Mouse (Mus musculus): ENCODE measurements around the gene Gm21985. TPM values are rescaled to one million over a fixed set of nuclear protein-coding genes. Genes with fewer than 3 reads are reported as not detected.

The Gm21985 gene
- total and polyA plus RNA-seq, 3 experiments: 0.51 TPM; not detected in 2

GRCm38 (mm10) chr2:112272909-112273308, 6.8 kb downstream of the Gm21985 start:
- no peak for DNase-seq (ENCODE audit: extremely low read depth)
- Histone ChIP-seq H3K36me3 (replicated peaks in 1 of 2; ENCODE audit: control insufficient read depth in 1 of 2, insufficient read depth in 1 of 2, low read length in 1 of 2) (peaks cover 0 to 23% of the 10 kb centered on the region in 2 experiments), H3K27ac (ENCODE audit: insufficient read depth, low read depth) (no peak overlapping the region), H3K4me2 (ENCODE audit: insufficient read depth, low read depth, poor library complexity, severe bottlenecking) (no peak overlapping the region), H3K4me1 (ENCODE audit: control insufficient read depth in 1 of 2, insufficient read depth in 2 of 2) (peaks cover 0 to 21% of the 10 kb centered on the region in 2 experiments; a peak in 2 of 4 replicates), H3K9me3 (replicated peaks; ENCODE audit: low read length) (no peaks in the 10 kb centered on the region), H3K9ac (ENCODE audit: insufficient read depth, low read depth) (no peak overlapping the region), H3K4me3 (replicated peaks in 1 of 3; ENCODE audit: low read depth in 2 of 3, low read length in 2 of 3, poor library complexity in 1 of 3) (no peak overlapping the region), H3K27me3 (replicated peaks) (no peaks in the 10 kb centered on the region), H3K79me2 (replicated peaks; ENCODE audit: control insufficient read depth, extremely low read depth, insufficient read depth, poor library complexity, severe bottlenecking) (peaks cover 21% of the 10 kb centered on the region)
- TF ChIP-seq IRF4 (IDR thresholded peaks at IDR 0.05; ENCODE audit: low read depth, low read length): no peak
- TF ChIP-seq KAT2A (IDR thresholded peaks at IDR 0.05; ENCODE audit: insufficient replicate concordance, low read length): no peak
- no peak for TF ChIP-seq MEF2A (IDR thresholded peaks at IDR 0.05; ENCODE audit: borderline replicate concordance, low read depth, low read length)
- no peak for TF ChIP-seq POLR2AphosphoS2 (IDR thresholded peaks at IDR 0.05; ENCODE audit: low read depth, low read length)
- TF ChIP-seq MAZ (IDR thresholded peaks at IDR 0.05; ENCODE audit: low read depth, low read length): no peak
- TF ChIP-seq ZC3H11A (IDR thresholded peaks at IDR 0.05; ENCODE audit: low read depth, low read length): no peak
- no peak for TF ChIP-seq SIN3A (IDR thresholded peaks at IDR 0.05; ENCODE audit: low read length)
- no peak for TF ChIP-seq USF2 (conservative IDR thresholded peaks at IDR 0.05; ENCODE audit: low read depth, low read length)
- no peak for TF ChIP-seq CHD2 (IDR thresholded peaks at IDR 0.05; ENCODE audit: low read length)
- in situ Hi-C loops (cut with MboI; ENCODE audit: low pct_ligation_motif_present, low pct_unique_long_range_greater_than_20kb, low sequenced_read_pairs) (no loop called here), dilution Hi-C loops (cut with MboI; ENCODE audit: extremely low pct_ligation_motif_present, extremely low pct_unique_long_range_greater_than_20kb, low sequenced_read_pairs) (no loop called here)

- Histone ChIP-seq H3K4me2 (ENCODE audit: insufficient read depth, low read depth, poor library complexity, severe bottlenecking) (no peak overlapping the region), H3K9ac (ENCODE audit: insufficient read depth, low read depth) (no peak overlapping the region), H3K9me3 (replicated peaks; ENCODE audit: low read length) (no peaks in the 10 kb centered on the region), H3K4me3 (replicated peaks in 1 of 3; ENCODE audit: low read depth in 2 of 3, low read length in 2 of 3, poor library complexity in 1 of 3) (no peak overlapping the region), H3K36me3 (replicated peaks in 1 of 2; ENCODE audit: control insufficient read depth in 1 of 2, insufficient read depth in 1 of 2, low read length in 1 of 2) (peaks cover 0 to 23% of the 10 kb centered on the region in 2 experiments), H3K4me1 (ENCODE audit: control insufficient read depth in 1 of 2, insufficient read depth in 2 of 2) (peaks cover 0 to 18% of the 10 kb centered on the region in 2 experiments; a peak in 2 of 4 replicates), H3K27me3 (replicated peaks) (no peaks in the 10 kb centered on the region), H3K27ac (ENCODE audit: insufficient read depth, low read depth) (no peak overlapping the region), H3K79me2 (replicated peaks; ENCODE audit: control insufficient read depth, extremely low read depth, insufficient read depth, poor library complexity, severe bottlenecking) (peaks cover 18% of the 10 kb centered on the region)
- TF ChIP-seq HCFC1 (IDR thresholded peaks at IDR 0.05; ENCODE audit: low read depth, low read length): no peak
- TF ChIP-seq BHLHE40 (IDR thresholded peaks at IDR 0.05; ENCODE audit: low read depth, low read length): no peak
- TF ChIP-seq MAZ (IDR thresholded peaks at IDR 0.05; ENCODE audit: low read depth, low read length): no peak
- no peak for TF ChIP-seq E2F4 (IDR thresholded peaks at IDR 0.05; ENCODE audit: insufficient replicate concordance, low read depth, low read length)
- TF ChIP-seq MEF2A (IDR thresholded peaks at IDR 0.05; ENCODE audit: borderline replicate concordance, low read depth, low read length): no peak
- TF ChIP-seq TBP (conservative IDR thresholded peaks at IDR 0.05; ENCODE audit: low read depth, low read length): no peak
- TF ChIP-seq POLR2A (IDR thresholded peaks at IDR 0.05; ENCODE audit: low read depth, low read length): no peak
- TF ChIP-seq USF1 (IDR thresholded peaks at IDR 0.05; ENCODE audit: low read depth, low read length): no peak
- TF ChIP-seq ETS1 (conservative IDR thresholded peaks at IDR 0.05; ENCODE audit: low read depth, low read length): no peak
- no peak for TF ChIP-seq PAX5 (IDR thresholded peaks at IDR 0.05; ENCODE audit: low read length)
- TF ChIP-seq ELF1 (IDR thresholded peaks at IDR 0.05; ENCODE audit: low read depth, low read length): no peak
- no peak for TF ChIP-seq ZMIZ1 (IDR thresholded peaks at IDR 0.05; ENCODE audit: low read depth, low read length)
- DNase-seq (ENCODE audit: extremely low read depth): no peak
- in situ Hi-C loops (cut with MboI; ENCODE audit: low pct_ligation_motif_present, low pct_unique_long_range_greater_than_20kb, low sequenced_read_pairs) (no loop called here), dilution Hi-C loops (cut with MboI; ENCODE audit: extremely low pct_ligation_motif_present, extremely low pct_unique_long_range_greater_than_20kb, low sequenced_read_pairs) (no loop called here)
These were observed 7.4 kb downstream of the Gm21985 start for GRCm38 (mm10) chr2:112273474-112273873.
